Mouse (Mus musculus) kidney, postnatal 14 days (tissue): ENCODE results near the gene Fsip1.
A peak's percentile ranks its signal among the peaks of the same experiment; 100 is the strongest.
"Not testable (repeated sequence)": the region's sequence is repeated elsewhere in the genome, so short reads cannot be mapped to it uniquely, and the experiment has no call there.

Experiments
- DNase-seq: peaks from one replicate; pipeline ENCODE4 v3.0.0; 2022; ENCODE audit warnings: mixed read lengths

Gene Fsip1

GRCm38 (mm10) chr2:118168225-118168624, 88.5 kb downstream of the Fsip1 start:
- no peak for DNase-seq

DNA sequence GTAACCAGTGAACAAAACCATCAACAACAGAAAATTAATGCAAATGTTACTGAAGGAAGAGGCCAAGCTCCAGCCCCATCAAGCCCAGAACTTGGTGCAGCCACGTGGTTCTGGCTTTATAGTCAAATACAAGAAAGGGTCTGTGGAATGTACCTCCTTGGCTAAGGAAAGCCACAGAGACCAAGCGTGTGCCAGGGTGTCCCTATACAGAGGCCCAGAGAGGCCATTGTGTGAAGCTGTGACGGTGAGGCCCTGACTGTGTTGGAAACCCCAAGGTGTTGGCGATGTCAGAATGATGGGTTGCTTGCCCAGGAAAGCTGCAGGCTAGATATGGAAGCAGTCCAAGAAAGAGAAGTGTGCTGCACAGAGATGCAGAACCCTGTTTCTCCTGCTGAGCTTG, 89.0 kb downstream of the Fsip1 start:
- DNase-seq = no peak

- no peak for DNase-seq
Measured at GRCm38 (mm10) chr2:118165691-118166090, 91.1 kb downstream of the Fsip1 start.

DNA sequence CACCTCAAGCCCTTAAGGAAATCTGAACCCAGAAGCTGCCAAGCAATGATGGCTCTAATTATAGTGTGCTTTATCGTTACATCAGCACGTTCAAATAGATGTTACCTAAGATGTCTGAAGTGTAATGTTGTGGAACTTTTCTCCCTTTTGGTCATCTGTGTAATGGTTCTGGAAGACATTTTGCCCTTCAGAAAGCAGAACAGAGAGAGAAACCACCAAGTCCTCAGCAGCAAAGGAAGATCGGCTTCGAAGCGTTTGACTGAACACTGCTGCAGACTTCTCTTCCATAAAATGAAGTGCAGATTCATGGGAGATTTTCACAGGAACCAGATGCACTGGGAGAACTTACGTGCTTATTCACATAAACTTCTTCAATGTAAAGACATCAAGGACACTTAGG, 92.6 kb downstream of the Fsip1 start:
- DNase-seq = no peak

GRCm38 (mm10) chr2:118162486-118162885, 94.3 kb downstream of the Fsip1 start:
- DNase-seq = no peak

GRCm38 (mm10) chr2:118160991-118161390, 95.8 kb downstream of the Fsip1 start:
- DNase-seq = no peak

GRCm38 (mm10) chr2:118160547-118160946, 96.2 kb downstream of the Fsip1 start:
- DNase-seq = no peak

GRCm38 (mm10) chr2:118159126-118159525, 97.6 kb downstream of the Fsip1 start:
- no peak for DNase-seq

DNA sequence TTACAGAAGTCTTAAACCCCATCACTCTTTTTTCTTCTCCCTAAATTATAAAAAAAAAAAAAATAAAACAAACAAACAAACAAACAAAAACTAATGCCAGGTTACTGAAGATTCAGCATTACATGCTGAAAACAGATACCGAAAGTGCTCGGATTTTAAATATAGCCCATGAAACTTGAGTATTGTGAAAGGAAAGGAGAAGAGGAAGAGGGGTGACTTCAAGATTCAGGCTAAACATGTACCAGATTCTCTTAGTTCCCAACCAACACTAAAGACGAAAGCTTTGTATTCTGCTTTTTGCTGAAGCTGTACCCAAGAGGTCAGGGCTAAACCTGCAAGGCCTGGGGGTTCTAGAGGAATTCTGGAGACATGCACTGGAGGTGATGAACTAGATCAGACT, 98.7 kb downstream of the Fsip1 start:
- no peak for DNase-seq

GRCm38 (mm10) chr2:118149855-118150563, 106.8 kb downstream of the Fsip1 start:
- peak; percentile 44 for DNase-seq

DNA sequence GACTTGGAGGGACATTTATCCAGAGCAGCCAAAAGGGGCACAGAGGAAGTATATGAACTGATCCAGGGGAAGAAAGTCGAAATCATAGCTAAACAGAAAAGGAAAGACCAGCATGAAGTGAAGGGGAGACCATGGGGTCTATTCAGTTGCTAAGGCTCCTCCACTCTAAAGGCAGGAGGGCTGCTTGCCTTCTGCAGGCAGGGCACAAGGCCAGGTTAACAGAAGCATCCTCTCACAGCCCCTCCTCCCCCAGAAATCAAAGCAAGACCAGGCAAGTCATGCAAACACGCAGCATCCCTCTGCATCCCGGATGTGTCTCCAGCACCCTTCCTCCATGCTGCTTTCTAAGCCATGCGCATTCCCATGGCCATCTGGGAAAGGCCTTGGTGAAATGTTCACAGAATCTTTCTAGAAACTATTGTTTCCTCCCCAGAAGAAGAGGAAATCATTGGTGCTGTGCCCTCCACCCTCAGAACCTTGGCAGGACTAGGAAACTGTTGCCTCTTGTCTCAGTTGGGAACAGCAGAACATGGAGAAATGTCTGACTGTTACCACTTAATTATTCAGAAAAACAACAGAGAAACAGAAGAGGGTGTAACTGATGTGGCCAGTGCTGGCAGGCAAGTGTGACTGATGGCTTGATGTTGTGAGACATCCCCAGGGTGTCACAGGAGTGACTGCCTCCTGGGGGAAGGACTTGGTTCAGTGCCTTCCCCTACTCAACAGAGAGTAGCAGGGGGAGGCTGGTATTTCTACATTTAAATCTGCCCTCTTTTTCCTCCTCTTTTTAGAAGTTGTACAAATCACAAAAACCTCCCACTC, 108.2 kb downstream of the Fsip1 start:
- DNase-seq = no peak

DNA sequence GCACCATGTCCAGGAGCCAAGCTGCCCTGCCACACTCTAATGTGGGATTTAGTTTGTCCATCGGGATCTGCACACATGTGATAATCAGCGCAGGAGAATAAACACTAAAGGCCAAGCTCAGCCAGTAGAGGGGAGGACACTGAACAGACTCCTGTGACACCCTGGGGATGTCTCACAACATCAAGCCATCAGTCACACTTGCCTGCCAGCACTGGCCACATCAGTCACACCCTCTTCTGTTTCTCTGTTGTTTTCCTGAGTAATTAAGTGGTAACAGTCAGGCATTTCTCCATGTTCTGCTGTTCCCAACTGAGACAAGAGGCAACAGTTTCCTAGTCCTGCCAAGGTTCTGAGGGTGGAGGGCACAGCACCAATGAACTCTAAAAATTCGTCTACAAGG, 109.0 kb downstream of the Fsip1 start:
- not testable (repeated sequence) for DNase-seq

- no peak for DNase-seq
Measured at GRCm38 (mm10) chr2:118141651-118142050, 115.1 kb downstream of the Fsip1 start.

DNA sequence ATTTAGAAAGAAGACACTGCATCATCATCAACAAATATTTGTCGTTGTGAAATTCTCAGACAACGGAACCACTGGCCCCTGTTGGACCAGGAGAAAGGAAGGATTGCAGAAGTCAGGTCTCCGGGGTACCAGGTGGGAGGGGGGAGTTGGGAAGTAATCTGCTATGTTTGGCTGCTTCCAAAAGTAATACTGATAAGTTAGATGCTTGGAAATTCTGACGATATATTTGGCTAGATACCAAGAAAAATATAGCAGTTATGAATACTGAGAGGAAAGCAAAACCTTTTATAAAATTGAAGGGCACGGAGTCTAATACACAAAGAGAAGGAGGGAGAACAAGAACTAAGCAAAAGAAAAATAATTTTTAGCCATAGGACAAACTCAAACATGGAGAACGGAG, 117.5 kb downstream of the Fsip1 start:
- no peak for DNase-seq

- DNase-seq = no peak
Measured at GRCm38 (mm10) chr2:118137776-118138175, 119.0 kb downstream of the Fsip1 start.

DNA sequence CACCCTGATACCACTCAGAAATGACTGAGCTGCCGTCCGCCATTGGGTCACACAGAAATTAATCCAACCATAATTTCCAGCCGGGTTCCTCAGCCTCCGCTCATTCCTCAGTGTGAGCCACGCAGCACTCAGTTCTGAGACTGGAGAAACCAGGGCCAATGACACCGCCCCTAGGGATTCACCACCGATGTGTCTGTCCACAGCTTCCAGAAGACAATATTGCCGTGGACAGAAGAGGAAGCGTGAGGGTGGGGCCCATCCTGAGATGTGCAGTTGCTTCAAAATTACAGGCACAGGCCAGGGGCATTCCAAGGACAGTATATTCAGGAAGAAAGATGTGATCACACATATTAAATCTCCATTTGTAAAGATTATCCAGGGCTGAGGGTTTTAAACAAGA, 119.7 kb downstream of the Fsip1 start:
- peak; percentile 32 for DNase-seq

- DNase-seq = no peak
Measured at GRCm38 (mm10) chr2:118128313-118128712, 128.5 kb downstream of the Fsip1 start.

GRCm38 (mm10) chr2:118127516-118128288, 129.1 kb downstream of the Fsip1 start:
- no peak for DNase-seq

- no peak for DNase-seq
Measured at GRCm38 (mm10) chr2:118125943-118126470, 130.8 kb downstream of the Fsip1 start.

DNA sequence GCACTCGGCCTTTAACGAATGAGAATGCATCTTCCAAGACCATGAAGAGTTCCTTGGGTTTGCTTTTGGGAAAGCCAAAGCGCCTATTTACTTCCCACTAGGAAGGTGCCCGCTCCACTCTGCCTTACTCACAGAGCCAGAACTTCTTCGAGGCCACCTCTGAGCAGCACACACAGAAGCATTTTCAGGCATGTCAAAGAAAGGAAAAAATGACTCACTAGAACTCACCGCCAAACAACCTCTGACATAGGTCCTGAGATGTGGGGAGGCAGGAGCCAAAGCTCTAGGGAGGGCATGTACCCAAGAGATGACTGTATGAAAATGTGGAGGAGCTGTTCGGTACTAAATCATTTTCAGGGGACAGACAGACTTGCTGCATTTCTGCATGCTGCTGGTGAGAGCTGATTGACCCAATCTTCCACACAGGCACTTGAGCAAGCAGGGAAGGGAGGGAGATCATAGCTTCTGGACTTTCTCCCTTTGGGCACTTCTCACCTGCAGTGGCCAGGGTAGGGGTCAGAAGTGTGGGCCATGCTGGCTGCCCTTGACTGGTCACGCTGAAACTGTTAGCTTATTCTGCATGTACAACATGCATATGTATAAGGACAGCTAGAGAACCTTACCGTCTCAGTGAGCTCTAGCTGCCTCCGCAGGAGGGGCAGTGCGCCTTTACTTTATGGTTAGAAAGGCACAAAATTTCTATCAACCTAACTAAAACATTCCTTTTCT, 131.4 kb downstream of the Fsip1 start:
- DNase-seq = peak; percentile 82

- no peak for DNase-seq
Measured at GRCm38 (mm10) chr2:118124437-118124836, 132.3 kb downstream of the Fsip1 start.

GRCm38 (mm10) chr2:118123743-118124142, 133.0 kb downstream of the Fsip1 start:
- no peak for DNase-seq

DNA sequence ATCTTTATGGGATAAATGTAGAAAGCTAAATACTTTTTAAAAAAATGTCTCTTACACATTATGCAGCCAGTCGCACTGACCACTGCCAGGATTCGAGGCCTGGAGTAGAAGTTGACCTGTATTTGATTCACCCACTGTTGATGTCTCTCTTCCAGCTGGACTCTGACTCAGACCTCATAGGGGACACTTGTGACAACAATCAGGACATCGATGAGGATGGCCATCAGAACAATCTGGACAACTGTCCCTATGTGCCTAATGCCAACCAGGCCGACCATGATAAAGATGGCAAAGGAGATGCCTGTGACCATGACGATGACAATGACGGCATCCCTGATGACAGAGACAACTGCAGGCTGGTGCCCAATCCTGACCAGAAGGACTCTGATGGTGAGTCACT, 134.5 kb downstream of the Fsip1 start:
- no peak for DNase-seq
